Mouse (Mus musculus): ENCODE results near the gene H3f3b. TPM values are rescaled to one million over a fixed set of nuclear protein-coding genes. Genes with fewer than 3 reads are reported as not detected.
"Not testable (repeated sequence)": the region's sequence is repeated elsewhere in the genome, so short reads cannot be mapped to it uniquely, and the experiment has no call there.

Gene H3f3b
- polyA plus RNA-seq, 1 experiment from 2014 or later, result 1,708 TPM

DNA sequence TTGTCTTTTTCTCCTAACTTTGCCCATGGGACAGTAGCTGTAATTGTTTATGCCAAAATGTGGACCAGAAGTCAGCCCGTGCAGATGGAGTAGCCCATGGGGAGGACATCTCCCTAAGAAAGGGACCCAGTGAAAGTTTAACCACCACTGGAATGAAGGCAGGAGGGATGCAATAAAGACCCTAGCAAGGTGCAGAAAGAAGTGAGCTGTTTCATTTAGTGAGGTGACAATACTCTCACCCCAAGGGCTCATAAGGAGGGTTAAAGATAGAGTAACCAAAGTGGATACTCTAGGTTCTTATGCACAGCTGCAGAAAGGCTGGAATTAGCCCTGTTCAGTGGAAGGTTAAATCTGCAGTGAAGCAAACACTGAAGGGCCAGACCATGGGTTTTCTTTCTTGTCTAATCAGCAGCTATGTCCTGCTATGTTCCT lies 8.4 kb downstream of the H3f3b start:
- H3K4me1 ChIP-seq (ENCODE audit: insufficient read depth, low read depth, low read length), result no peaks in the 10 kb centered on the region; the same call in 1 of the 2 replicates
- H3K27me3 ChIP-seq (replicated peaks; ENCODE audit: insufficient read depth, low read length), result no peaks in the 10 kb centered on the region
- TF ChIP-seq CTCF (IDR thresholded peaks at IDR 0.05) (no peak), EP300 (IDR thresholded peaks at IDR 0.05) (0 out of 2 replicates have a peak, but pooled peaks have one; percentile 13)
- H3K27ac ChIP-seq (ENCODE audit: low read length), result no peak overlapping the region
- H3K4me3 ChIP-seq (ENCODE audit: low read depth, low read length), result no peak overlapping the region
- H3K36me3 ChIP-seq (ENCODE audit: insufficient read depth, low read length), result peaks cover 10% of the 10 kb centered on the region
- WGBS, result 64% methylated on average over 1 of the region's 1 CpGs
- no peak overlapping the region for H3K4me2 ChIP-seq (replicated peaks; ENCODE audit: low read depth, low read length)
- H3K9ac ChIP-seq (replicated peaks; ENCODE audit: low read depth), result no peak overlapping the region
- ATAC-seq, result no peak
- H3K9me3 ChIP-seq (ENCODE audit: low read length), result no peaks in the 10 kb centered on the region
- DNase-seq (ENCODE audit: low spot score), result peak; percentile 60

DNA sequence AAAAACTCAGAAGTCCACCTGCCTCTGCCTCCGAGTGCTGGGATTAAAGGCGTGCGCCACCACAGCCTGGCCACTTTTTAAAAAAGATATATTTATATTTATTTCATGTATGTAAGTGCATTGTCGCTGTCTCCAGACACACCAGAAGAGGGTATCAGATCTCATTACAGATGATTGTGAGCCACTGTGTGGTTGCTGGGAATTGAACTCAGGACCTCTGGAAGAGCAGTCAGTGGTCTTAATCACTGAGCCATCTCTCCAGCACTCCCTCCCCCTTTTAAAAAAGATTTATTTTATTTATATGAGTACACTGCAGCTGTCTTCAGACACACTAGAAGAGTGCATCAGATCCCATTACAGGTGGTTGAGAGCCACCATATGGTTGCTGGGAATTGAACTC lies 8.9 kb downstream of the H3f3b start:
- not testable (repeated sequence) for H3K4me3 ChIP-seq (ENCODE audit: low read depth, low read length); H3K9me3 ChIP-seq (ENCODE audit: low read length); ATAC-seq; H3K27me3 ChIP-seq (replicated peaks; ENCODE audit: insufficient read depth, low read length); H3K27ac ChIP-seq (ENCODE audit: low read length); DNase-seq (ENCODE audit: low spot score); H3K4me1 ChIP-seq (ENCODE audit: insufficient read depth, low read depth, low read length); H3K4me2 ChIP-seq (replicated peaks; ENCODE audit: low read depth, low read length); H3K9ac ChIP-seq (replicated peaks; ENCODE audit: low read depth)
- WGBS, result 90% methylated on average over 4 of the region's 4 CpGs
- peaks cover 10% of the 10 kb centered on the region for H3K36me3 ChIP-seq (ENCODE audit: insufficient read depth, low read length)

DNA sequence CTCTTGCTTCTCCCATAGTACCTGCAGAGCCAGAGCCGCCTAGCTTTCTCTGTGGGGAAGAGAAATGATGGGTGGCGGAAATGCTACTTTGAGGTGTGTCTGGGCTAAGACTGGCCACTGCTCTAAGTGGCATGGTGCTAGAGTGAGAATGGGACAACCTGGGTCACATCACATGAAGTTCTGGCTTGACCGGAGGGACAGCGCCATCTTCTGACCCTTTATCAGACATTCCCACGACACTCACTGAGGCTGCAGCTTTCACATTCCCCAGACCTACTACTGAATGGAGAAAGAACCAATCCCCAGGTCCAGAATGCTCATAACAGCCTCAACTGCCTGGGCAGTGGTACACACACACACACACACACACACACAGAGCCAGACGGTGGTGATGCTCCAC lies 9.7 kb downstream of the H3f3b start:
- H3K27ac ChIP-seq (ENCODE audit: low read length), result no peak overlapping the region
- no peak overlapping the region for H3K9ac ChIP-seq (replicated peaks; ENCODE audit: low read depth)
- no peaks in the 10 kb centered on the region; the same call in 1 of the 2 replicates for H3K4me1 ChIP-seq (ENCODE audit: insufficient read depth, low read depth, low read length)
- peak; percentile 39 for ATAC-seq
- H3K27me3 ChIP-seq (replicated peaks; ENCODE audit: insufficient read depth, low read length), result no peaks in the 10 kb centered on the region
- no peak overlapping the region for H3K4me3 ChIP-seq (ENCODE audit: low read depth, low read length)
- 34% methylated on average over 6 of the region's 6 CpGs for WGBS
- DNase-seq (ENCODE audit: low spot score), result peak; percentile 84
- no peaks in the 10 kb centered on the region for H3K9me3 ChIP-seq (ENCODE audit: low read length)
- H3K36me3 ChIP-seq (ENCODE audit: insufficient read depth, low read length), result peaks cover 10% of the 10 kb centered on the region
- TF ChIP-seq CTCF (IDR thresholded peaks at IDR 0.05) (peak; percentile 78), EP300 (IDR thresholded peaks at IDR 0.05) (no peak)
- no peak overlapping the region for H3K4me2 ChIP-seq (replicated peaks; ENCODE audit: low read depth, low read length)

DNA sequence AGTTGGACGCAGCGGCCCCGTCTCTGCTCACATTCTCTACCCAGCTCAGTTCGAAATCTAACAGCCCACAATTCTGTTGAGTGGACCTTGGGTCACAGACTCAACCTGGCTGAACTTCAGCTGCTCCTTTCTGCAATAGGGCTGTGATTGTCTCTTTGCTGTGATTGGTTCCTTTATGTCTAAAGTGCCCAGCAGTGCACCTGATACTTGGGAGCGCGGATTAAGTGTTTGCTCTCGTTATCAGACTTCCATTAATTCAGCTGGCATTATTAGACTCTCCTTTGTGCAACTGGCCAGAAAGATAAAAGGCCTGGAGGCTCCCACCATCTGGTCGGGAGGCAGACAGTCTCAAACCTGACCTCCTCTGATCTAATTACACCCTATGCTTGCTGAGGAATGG lies 12.9 kb downstream of the H3f3b start:
- WGBS, result 42% methylated on average over 8 of the region's 8 CpGs
- H3K27me3 ChIP-seq (replicated peaks; ENCODE audit: insufficient read depth, low read length), result no peaks in the 10 kb centered on the region
- no peak overlapping the region for H3K9ac ChIP-seq (replicated peaks; ENCODE audit: low read depth)
- no peak overlapping the region for H3K4me2 ChIP-seq (replicated peaks; ENCODE audit: low read depth, low read length)
- 0 out of 2 replicates have a peak, but pooled peaks cover 2% of the 10 kb centered on the region for H3K4me1 ChIP-seq (ENCODE audit: insufficient read depth, low read depth, low read length)
- TF ChIP-seq EP300 (IDR thresholded peaks at IDR 0.05), result no peak
- TF ChIP-seq CTCF (IDR thresholded peaks at IDR 0.05), result no peak
- no peaks in the 10 kb centered on the region for H3K36me3 ChIP-seq (ENCODE audit: insufficient read depth, low read length)
- H3K4me3 ChIP-seq (ENCODE audit: low read depth, low read length), result no peak overlapping the region
- DNase-seq (ENCODE audit: low spot score), result peak; percentile 71
- H3K9me3 ChIP-seq (ENCODE audit: low read length), result no peaks in the 10 kb centered on the region
- ATAC-seq, result peak; percentile 28
- H3K27ac ChIP-seq (ENCODE audit: low read length), result peak overlapping the region; percentile 6; the same call in 1 of the 2 replicates

DNA sequence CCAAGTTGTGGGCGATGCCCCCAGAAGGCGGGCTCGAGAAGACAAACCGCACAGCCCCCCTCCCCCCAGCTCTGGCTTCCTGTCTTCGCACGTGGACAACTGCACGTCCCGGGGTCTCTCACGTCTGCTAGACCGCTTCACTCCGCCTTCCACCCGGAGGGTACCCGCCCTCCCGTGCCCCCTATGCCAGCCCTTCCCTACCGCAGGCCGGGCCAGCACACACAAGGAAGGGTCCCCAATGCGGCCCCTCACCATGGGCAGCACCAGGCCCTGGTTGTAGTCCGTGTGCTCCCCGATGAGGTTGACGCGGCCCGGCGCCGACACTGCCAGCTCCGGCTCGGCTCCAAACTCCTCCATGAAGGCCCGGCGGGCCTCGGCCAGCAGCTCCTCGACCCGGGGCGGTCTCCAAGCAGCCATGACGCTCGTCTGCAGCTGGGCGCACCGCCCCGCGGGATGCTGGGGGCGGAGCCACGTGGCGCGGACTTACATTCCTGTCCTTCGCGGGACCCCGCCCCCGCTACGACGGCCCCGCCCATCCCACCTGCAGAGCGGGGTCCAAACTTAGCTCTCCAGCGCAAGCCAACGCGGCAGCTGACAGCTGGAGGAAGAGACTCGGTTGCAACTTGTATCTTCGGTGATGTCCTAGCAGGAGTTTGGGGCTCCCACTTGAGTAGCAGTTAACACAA lies 15.4 kb downstream of the H3f3b start, which contains the start of gene Galk1:
TSS of gene Galk1 (minus strand) at position 458 of the 686 bp plus-strand sequence.
- ATAC-seq (peak; percentile 93), DNase-seq (ENCODE audit: low spot score) (peak; percentile 95)
- under 1% methylated on average over 55 of the region's 55 CpGs for WGBS
- H3K9ac ChIP-seq (replicated peaks; ENCODE audit: low read depth), result peak within 1 kb of the TSS; percentile 78
- H3K4me3 ChIP-seq (ENCODE audit: low read depth, low read length), result peak within 1 kb of the TSS; percentile 61
- H3K36me3 ChIP-seq (ENCODE audit: insufficient read depth, low read length), result 0 out of 2 replicates have a peak, but pooled peaks cover 9% of the 10 kb centered on the region
- no peaks in the 10 kb centered on the region for H3K27me3 ChIP-seq (replicated peaks; ENCODE audit: insufficient read depth, low read length)
- H3K9me3 ChIP-seq (ENCODE audit: low read length), result no peaks in the 10 kb centered on the region
- H3K4me1 ChIP-seq (ENCODE audit: insufficient read depth, low read depth, low read length), result 0 out of 2 replicates have a peak, but pooled peaks cover 2% of the 10 kb centered on the region
- TF ChIP-seq EP300 (IDR thresholded peaks at IDR 0.05) (no peak), CTCF (IDR thresholded peaks at IDR 0.05) (no peak)
- peak within 1 kb of the TSS; percentile 88 for H3K27ac ChIP-seq (ENCODE audit: low read length)
- peak within 1 kb of the TSS; percentile 93 for H3K4me2 ChIP-seq (replicated peaks; ENCODE audit: low read depth, low read length)

DNA sequence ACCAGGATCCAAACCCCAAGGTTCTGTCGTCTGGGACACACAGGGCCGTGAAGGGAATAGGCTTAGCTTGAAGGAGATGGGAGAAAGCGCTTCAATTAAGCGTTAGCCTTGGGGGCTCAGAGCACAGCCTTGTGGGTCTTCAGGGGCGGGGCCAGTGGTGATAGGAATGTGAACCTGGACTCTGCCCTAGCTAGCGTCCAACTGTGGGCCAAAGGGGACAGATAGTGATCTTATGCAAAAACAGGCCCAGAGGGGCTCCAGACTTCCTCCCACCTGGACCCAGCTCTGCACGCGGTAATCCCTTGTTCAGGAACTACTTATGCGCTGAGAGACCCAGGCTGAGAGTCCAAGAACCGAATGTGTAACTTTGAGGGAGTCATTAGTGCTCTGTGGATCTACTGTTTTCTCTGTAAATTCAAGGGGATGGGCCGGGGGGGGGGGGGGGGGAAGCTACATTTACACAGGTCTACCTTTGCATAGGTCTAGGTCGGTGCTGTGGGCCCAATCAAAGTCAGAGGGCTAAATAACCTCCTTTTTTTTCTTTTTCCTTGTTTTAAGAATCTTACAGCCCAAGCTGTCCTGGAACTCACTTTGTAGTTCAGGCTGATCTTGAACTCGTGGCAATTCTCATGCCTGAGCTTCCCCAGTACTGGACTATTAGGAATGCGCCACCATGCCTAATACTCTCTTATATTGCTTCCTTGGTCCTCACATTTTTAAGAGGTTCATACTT lies 16.1 kb downstream of the H3f3b start:
- H3K4me3 ChIP-seq (ENCODE audit: low read depth, low read length), result peak overlapping the region; percentile 61
- WGBS, result 22% methylated on average over 13 of the region's 14 CpGs
- ATAC-seq (no peak), DNase-seq (ENCODE audit: low spot score) (peak; percentile 16)
- H3K4me1 ChIP-seq (ENCODE audit: insufficient read depth, low read depth, low read length), result 0 out of 2 replicates have a peak, but pooled peaks cover 2% of the 10 kb centered on the region
- H3K4me2 ChIP-seq (replicated peaks; ENCODE audit: low read depth, low read length), result peak overlapping the region; percentile 93
- H3K27me3 ChIP-seq (replicated peaks; ENCODE audit: insufficient read depth, low read length), result no peaks in the 10 kb centered on the region
- H3K9me3 ChIP-seq (ENCODE audit: low read length), result no peaks in the 10 kb centered on the region
- peak overlapping the region; percentile 88 for H3K27ac ChIP-seq (ENCODE audit: low read length)
- 0 out of 2 replicates have a peak, but pooled peaks cover 9% of the 10 kb centered on the region for H3K36me3 ChIP-seq (ENCODE audit: insufficient read depth, low read length)
- TF ChIP-seq EP300 (IDR thresholded peaks at IDR 0.05), result no peak
- no peak for TF ChIP-seq CTCF (IDR thresholded peaks at IDR 0.05)
- H3K9ac ChIP-seq (replicated peaks; ENCODE audit: low read depth), result peak overlapping the region; percentile 78

Measured in lung, postnatal 0 days (tissue).